Mouse (Mus musculus): Measurements from ENCODE around the gene Rilpl1. TPM values are rescaled to one million over a fixed set of nuclear protein-coding genes. Genes with fewer than 3 reads are reported as not detected.

Rilpl1 gene
- polyA plus RNA-seq, 1 experiment, result not detected

DNA sequence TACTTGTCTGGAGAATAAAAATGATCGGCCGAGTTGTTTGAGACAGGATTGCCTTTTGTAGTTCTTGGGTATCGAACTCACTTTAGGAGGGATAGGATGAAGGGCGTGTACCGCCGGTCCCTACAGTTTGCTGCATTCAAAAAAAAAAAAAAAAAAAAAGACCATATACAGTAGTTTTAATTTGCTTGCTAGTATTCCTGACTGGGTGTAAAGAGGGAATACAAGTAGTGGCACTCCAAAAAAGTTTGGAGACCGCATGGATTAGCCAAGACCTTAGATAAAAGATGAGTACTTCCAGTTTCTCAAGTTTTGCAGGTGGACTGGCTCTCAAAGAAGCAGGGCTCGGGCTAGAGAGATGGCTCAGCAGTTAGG, 10.4 kb upstream of the Rilpl1 start:
- Histone ChIP-seq H3K4me3 (ENCODE audit: insufficient read depth, low read depth, low read length) (peak overlapping the region; percentile 77), H3K27ac (ENCODE audit: insufficient read depth, low read depth, low read length) (no peak overlapping the region), H3K4me1 (ENCODE audit: control insufficient read depth, insufficient read depth, low read length) (peaks cover 13% of the 10 kb centered on the region)
- TF ChIP-seq POLR2A (IDR thresholded peaks at IDR 0.05; ENCODE audit: insufficient read depth, low read depth, low read length) (no peak), CTCF (IDR thresholded peaks at IDR 0.05; ENCODE audit: insufficient read depth, low read depth, low read length) (no peak)
- 4% methylated on average over 8 of the region's 8 CpGs for WGBS

DNA sequence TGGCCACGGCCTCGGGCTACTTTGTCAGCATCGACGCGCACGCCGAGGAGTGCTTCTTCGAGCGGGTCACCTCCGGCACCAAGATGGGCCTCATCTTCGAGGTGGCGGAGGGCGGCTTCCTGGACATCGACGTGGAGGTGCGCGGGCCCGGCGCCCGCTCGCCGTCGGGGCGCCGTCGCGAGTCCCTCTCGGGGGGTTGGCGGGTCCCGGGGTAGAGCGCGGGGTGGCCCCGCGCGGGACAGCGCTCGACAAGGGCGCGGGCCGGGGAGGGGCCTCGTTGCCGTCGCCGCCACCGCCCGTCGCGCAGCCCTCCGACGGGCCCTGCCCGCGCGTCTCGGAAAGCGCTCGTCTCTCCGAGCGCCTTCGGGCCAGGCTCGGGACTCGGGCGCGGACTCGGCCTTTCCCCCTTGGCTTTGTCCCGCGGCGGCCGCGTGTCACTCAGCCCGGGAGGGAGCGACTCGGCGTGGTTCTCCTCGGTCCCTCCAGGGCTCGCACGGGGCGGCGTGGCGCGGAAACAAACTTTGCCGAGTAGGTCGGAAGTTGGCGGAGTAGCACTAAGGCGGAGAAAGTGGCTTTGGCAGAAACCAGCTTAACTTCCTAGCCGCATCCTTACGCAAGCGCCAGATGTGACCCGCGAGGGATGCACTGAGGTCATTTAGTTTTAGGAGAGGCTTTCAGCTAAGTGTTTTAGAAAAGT, 9.9 kb upstream of the Rilpl1 start:
- Histone ChIP-seq H3K4me1 (ENCODE audit: control insufficient read depth, insufficient read depth, low read length) (peaks cover 13% of the 10 kb centered on the region), H3K27ac (ENCODE audit: insufficient read depth, low read depth, low read length) (no peak overlapping the region), H3K4me3 (ENCODE audit: insufficient read depth, low read depth, low read length) (peak overlapping the region; percentile 77)
- under 1% methylated on average over 86 of the region's 89 CpGs for WGBS
- TF ChIP-seq POLR2A (IDR thresholded peaks at IDR 0.05; ENCODE audit: insufficient read depth, low read depth, low read length) (no peak), CTCF (IDR thresholded peaks at IDR 0.05; ENCODE audit: insufficient read depth, low read depth, low read length) (no peak)

GRCm38 (mm10) chr5:124540383-124540786, 9.2 kb upstream of the Rilpl1 start, which contains the start of gene Tmed2:
TSS of gene Tmed2 (plus strand) at chr5:124540695.
- Histone ChIP-seq H3K4me1 (ENCODE audit: control insufficient read depth, insufficient read depth, low read length) (peaks cover 13% of the 10 kb centered on the region), H3K4me3 (ENCODE audit: insufficient read depth, low read depth, low read length) (peak within 1 kb of the TSS; percentile 77), H3K27ac (ENCODE audit: insufficient read depth, low read depth, low read length) (no peak within 1 kb of the TSS; the same call in 1 of the 2 replicates)
- WGBS, result under 1% methylated on average over 35 of the region's 35 CpGs
- TF ChIP-seq POLR2A (IDR thresholded peaks at IDR 0.05; ENCODE audit: insufficient read depth, low read depth, low read length) (no peak; the same call in 1 of the 2 replicates), CTCF (IDR thresholded peaks at IDR 0.05; ENCODE audit: insufficient read depth, low read depth, low read length) (no peak)

GRCm38 (mm10) chr5:124539905-124540304, 8.7 kb upstream of the Rilpl1 start:
- Histone ChIP-seq H3K4me1 (ENCODE audit: control insufficient read depth, insufficient read depth, low read length) (peaks cover 13% of the 10 kb centered on the region), H3K27ac (ENCODE audit: insufficient read depth, low read depth, low read length) (no peak overlapping the region), H3K4me3 (ENCODE audit: insufficient read depth, low read depth, low read length) (no peak overlapping the region)
- 66% methylated on average over 4 of the region's 4 CpGs for WGBS
- no peak for TF ChIP-seq POLR2A (IDR thresholded peaks at IDR 0.05; ENCODE audit: insufficient read depth, low read depth, low read length)

GRCm38 (mm10) chr5:124538813-124539792, 7.9 kb upstream of the Rilpl1 start:
- TF ChIP-seq CTCF (IDR thresholded peaks at IDR 0.05; ENCODE audit: insufficient read depth, low read depth, low read length) (no peak), POLR2A (IDR thresholded peaks at IDR 0.05; ENCODE audit: insufficient read depth, low read depth, low read length) (no peak)
- 71% methylated on average over 16 of the region's 16 CpGs for whole genome bisulfite sequencing
- Histone ChIP-seq H3K27ac (ENCODE audit: insufficient read depth, low read depth, low read length) (no peak overlapping the region), H3K4me1 (ENCODE audit: control insufficient read depth, insufficient read depth, low read length) (peaks cover 12% of the 10 kb centered on the region), H3K4me3 (ENCODE audit: insufficient read depth, low read depth, low read length) (no peak overlapping the region)

- peak overlapping the region; percentile 51; the same call in 1 of the 2 replicates for H3K27ac ChIP-seq (ENCODE audit: insufficient read depth, low read depth, low read length)
- TF ChIP-seq CTCF (IDR thresholded peaks at IDR 0.05; ENCODE audit: insufficient read depth, low read depth, low read length) (no peak), POLR2A (IDR thresholded peaks at IDR 0.05; ENCODE audit: insufficient read depth, low read depth, low read length) (no peak)
Measured at GRCm38 (mm10) chr5:124536776-124537175, 5.6 kb upstream of the Rilpl1 start.

DNA sequence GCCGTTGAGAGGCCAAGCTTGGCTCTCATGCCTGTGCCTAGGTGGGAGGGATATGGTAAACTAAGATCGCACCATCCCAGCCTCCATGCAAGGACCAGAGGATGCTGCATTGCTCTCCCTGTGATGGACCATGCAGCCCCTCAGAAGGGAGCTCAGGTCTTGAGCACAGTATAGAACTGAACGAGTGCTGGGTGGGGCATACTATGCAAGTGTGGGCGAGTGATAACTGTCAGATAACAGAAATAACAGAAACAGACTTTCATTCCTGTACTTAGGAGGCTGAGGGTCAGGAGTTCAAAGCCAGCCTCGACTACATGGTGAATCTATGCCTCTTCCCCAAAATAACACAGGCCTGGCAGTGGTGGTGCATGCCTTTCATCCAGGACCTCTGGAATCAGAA, 3.8 kb upstream of the Rilpl1 start:
- Histone ChIP-seq H3K27ac (ENCODE audit: insufficient read depth, low read depth, low read length) (no peak overlapping the region), H3K4me1 (ENCODE audit: control insufficient read depth, insufficient read depth, low read length) (peaks cover 9% of the 10 kb centered on the region), H3K4me3 (ENCODE audit: insufficient read depth, low read depth, low read length) (no peak overlapping the region)
- no peak for TF ChIP-seq CTCF (IDR thresholded peaks at IDR 0.05; ENCODE audit: insufficient read depth, low read depth, low read length)
- TF ChIP-seq POLR2A (IDR thresholded peaks at IDR 0.05; ENCODE audit: insufficient read depth, low read depth, low read length), result no peak
- WGBS, result 69% methylated on average over 5 of the region's 5 CpGs

More at GRCm38 (mm10) chr5:124536776-124537175, 5.6 kb upstream of the Rilpl1 start:
- Histone ChIP-seq H3K4me3 (ENCODE audit: insufficient read depth, low read depth, low read length) (peak overlapping the region; percentile 2; the same call in 1 of the 2 replicates), H3K4me1 (ENCODE audit: control insufficient read depth, insufficient read depth, low read length) (peaks cover 6% of the 10 kb centered on the region)
- WGBS, result 6% methylated on average over 16 of the region's 17 CpGs

DNA sequence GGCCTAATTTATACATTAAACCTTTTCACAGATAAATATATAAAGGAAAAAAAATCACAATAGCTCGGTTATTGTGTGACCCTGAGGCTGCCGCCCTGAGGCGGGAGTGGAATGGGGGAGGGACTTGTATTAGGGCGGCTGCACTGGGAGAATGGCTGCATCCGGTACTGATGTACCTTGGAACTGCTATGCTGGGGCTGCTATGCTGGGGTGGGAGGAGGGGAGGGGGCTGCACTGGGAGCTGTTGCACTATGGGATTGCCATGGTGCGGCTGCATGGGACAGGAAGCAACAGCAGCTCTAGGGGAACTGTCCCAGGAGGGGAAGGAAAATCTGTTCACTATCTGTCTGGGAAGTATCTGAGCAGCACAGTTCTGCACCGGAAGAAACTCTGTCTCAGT, 1.3 kb upstream of the Rilpl1 start:
- Histone ChIP-seq H3K4me3 (ENCODE audit: insufficient read depth, low read depth, low read length) (no peak overlapping the region), H3K4me1 (ENCODE audit: control insufficient read depth, insufficient read depth, low read length) (peaks cover 31% of the 10 kb centered on the region), H3K27ac (ENCODE audit: insufficient read depth, low read depth, low read length) (no peak overlapping the region)
- WGBS, result 52% methylated on average over 7 of the region's 7 CpGs
- TF ChIP-seq CTCF (IDR thresholded peaks at IDR 0.05; ENCODE audit: insufficient read depth, low read depth, low read length) (no peak), POLR2A (IDR thresholded peaks at IDR 0.05; ENCODE audit: insufficient read depth, low read depth, low read length) (no peak)

DNA sequence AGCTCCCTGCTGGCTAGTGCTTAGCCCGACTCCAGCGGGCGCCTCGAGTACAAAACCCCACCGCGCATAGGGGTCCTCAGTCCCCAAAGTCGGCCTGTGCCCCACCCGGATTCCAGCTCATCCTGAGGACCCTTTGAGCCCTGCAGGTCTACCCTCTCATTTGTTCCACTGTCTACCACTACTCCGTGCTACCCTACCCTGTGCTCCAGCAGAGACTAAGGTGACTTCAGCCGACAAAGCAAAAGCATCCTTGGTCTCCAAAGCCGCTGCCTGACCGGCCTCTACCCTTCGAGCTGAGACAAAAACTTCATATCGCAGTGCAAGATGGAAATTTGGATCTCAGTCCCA, 366 bp upstream of the Rilpl1 start:
- Histone ChIP-seq H3K4me1 (ENCODE audit: control insufficient read depth, insufficient read depth, low read length) (peaks cover 27% of the 10 kb centered on the region), H3K4me3 (ENCODE audit: insufficient read depth, low read depth, low read length) (peak overlapping the region; percentile 58), H3K27ac (ENCODE audit: insufficient read depth, low read depth, low read length) (peak overlapping the region; percentile 45; the same call in 1 of the 2 replicates)
- WGBS, result 12% methylated on average over 14 of the region's 14 CpGs
- TF ChIP-seq POLR2A (IDR thresholded peaks at IDR 0.05; ENCODE audit: insufficient read depth, low read depth, low read length), result no peak
- TF ChIP-seq CTCF (IDR thresholded peaks at IDR 0.05; ENCODE audit: insufficient read depth, low read depth, low read length), result no peak

Measured in olfactory bulb, adult 2 months (tissue).